Mouse (Mus musculus) erythroid progenitor cell, adult 5-6 weeks (primary cell): ENCODE results near the gene Trim17. TPM values are rescaled to one million over a fixed set of nuclear protein-coding genes. Genes with fewer than 3 reads are reported as not detected.

ENCODE experiments used
- total RNA-seq, 2 experiments: library from RNA; stranded (forward) in 1 of 2; stranded (reverse) in 1 of 2; fragments of 150-400 nt in 1 of 2; fragments of 186-747, 209-891 nt in 1 of 2; gene quantifications; 2 replicates each; pipeline versions ENCODE4 v1.2.3 to v1.2.4; 2015 to 2017; ENCODE audit warnings: low replicate concordance in 2 of 2

The Trim17 gene
- total RNA-seq, 2 experiments from 2014 or later = 0.84 to 1.2 TPM

Other genes starting within 250 kb of the Trim17 start
- not detected in 2 replicates for gene Olfr318, start 230.7 kb upstream of the Trim17 start, total RNA-seq (2015; ENCODE audit: low replicate concordance)
- not detected in 2 replicates for gene Olfr318, start 230.7 kb upstream of the Trim17 start, total RNA-seq (2017; ENCODE audit: low replicate concordance)
- gene Olfr317, start 215.5 kb upstream of the Trim17 start, total RNA-seq (2015; ENCODE audit: low replicate concordance) = not detected in 2 replicates
- gene Olfr317, start 215.5 kb upstream of the Trim17 start, total RNA-seq (2017; ENCODE audit: low replicate concordance) = not detected in 2 replicates
- not detected in 2 replicates for gene Olfr316, start 202.0 kb upstream of the Trim17 start, total RNA-seq (2015; ENCODE audit: low replicate concordance)
- gene Olfr316, start 202.0 kb upstream of the Trim17 start, total RNA-seq (2017; ENCODE audit: low replicate concordance) = not detected in 2 replicates
- gene Olfr315, start 181.5 kb upstream of the Trim17 start, total RNA-seq (2015; ENCODE audit: low replicate concordance) = not detected in 2 replicates
- not detected in 2 replicates for gene Olfr315, start 181.5 kb upstream of the Trim17 start, total RNA-seq (2017; ENCODE audit: low replicate concordance)
- gene Olfr314, start 171.7 kb upstream of the Trim17 start, total RNA-seq (2015; ENCODE audit: low replicate concordance) = not detected in 2 replicates
- not detected in 2 replicates for gene Olfr314, start 171.7 kb upstream of the Trim17 start, total RNA-seq (2017; ENCODE audit: low replicate concordance)
- gene Fam183b, start 152.7 kb upstream of the Trim17 start, total RNA-seq (2015; ENCODE audit: low replicate concordance) = not detected in 2 replicates
- gene Fam183b, start 152.7 kb upstream of the Trim17 start, total RNA-seq (2017; ENCODE audit: low replicate concordance) = not detected in 2 replicates
- not detected in 2 replicates for gene Olfr313, start 139.7 kb upstream of the Trim17 start, total RNA-seq (2015; ENCODE audit: low replicate concordance)
- gene Olfr313, start 139.7 kb upstream of the Trim17 start, total RNA-seq (2017; ENCODE audit: low replicate concordance) = not detected in 2 replicates
- gene Olfr312, start 125.4 kb upstream of the Trim17 start, total RNA-seq (2015; ENCODE audit: low replicate concordance) = not detected in 2 replicates
- gene Olfr312, start 125.4 kb upstream of the Trim17 start, total RNA-seq (2017; ENCODE audit: low replicate concordance) = not detected in 2 replicates
- gene Olfr311, start 115.4 kb upstream of the Trim17 start, total RNA-seq (2015; ENCODE audit: low replicate concordance) = not detected in 2 replicates
- gene Olfr311, start 115.4 kb upstream of the Trim17 start, total RNA-seq (2017; ENCODE audit: low replicate concordance) = not detected in 2 replicates
- gene Gm12258, start 107.5 kb upstream of the Trim17 start, total RNA-seq (2015; ENCODE audit: low replicate concordance) = 11.5 and 13.4 TPM in 2 replicates
- 11.0 and 32.9 TPM in 2 replicates for gene Gm12258, start 107.5 kb upstream of the Trim17 start, total RNA-seq (2017; ENCODE audit: low replicate concordance)
- gene 2810021J22Rik, start 87.5 kb upstream of the Trim17 start, total RNA-seq (2015; ENCODE audit: low replicate concordance) = 4.3 and 11.3 TPM in 2 replicates
- gene 2810021J22Rik, start 87.5 kb upstream of the Trim17 start, total RNA-seq (2017; ENCODE audit: low replicate concordance) = 2.7 and 3.9 TPM in 2 replicates
- 79.2 and 83.3 TPM in 2 replicates for gene Zfp39, start 50.5 kb upstream of the Trim17 start, total RNA-seq (2015; ENCODE audit: low replicate concordance)
- gene Zfp39, start 50.5 kb upstream of the Trim17 start, total RNA-seq (2017; ENCODE audit: low replicate concordance) = 44.4 and 49.4 TPM in 2 replicates
- 407 and 422 TPM in 2 replicates for gene Btnl10, start 36.8 kb upstream of the Trim17 start, total RNA-seq (2015; ENCODE audit: low replicate concordance)
- gene Btnl10, start 36.8 kb upstream of the Trim17 start, total RNA-seq (2017; ENCODE audit: low replicate concordance) = 484 and 553 TPM in 2 replicates
- gene Rnf187, start 15.8 kb upstream of the Trim17 start, total RNA-seq (2015; ENCODE audit: low replicate concordance) = 104 and 109 TPM in 2 replicates
- gene Rnf187, start 15.8 kb upstream of the Trim17 start, total RNA-seq (2017; ENCODE audit: low replicate concordance) = 104 and 117 TPM in 2 replicates
- 265 and 290 TPM in 2 replicates for gene Hist3h2ba, start 5.8 kb upstream of the Trim17 start, total RNA-seq (2015; ENCODE audit: low replicate concordance)
- gene Hist3h2ba, start 5.8 kb upstream of the Trim17 start, total RNA-seq (2017; ENCODE audit: low replicate concordance) = 136 and 409 TPM in 2 replicates
- gene Hist3h2a, start within 50 bp of the Trim17 start, total RNA-seq (2015; ENCODE audit: low replicate concordance) = 186 and 192 TPM in 2 replicates
- 1,299 and 1,489 TPM in 2 replicates for gene Hist3h2a, start within 50 bp of the Trim17 start, total RNA-seq (2017; ENCODE audit: low replicate concordance)
- gene Trim11, start 23.4 kb downstream of the Trim17 start, total RNA-seq (2015; ENCODE audit: low replicate concordance) = 10.1 and 18.0 TPM in 2 replicates
- gene Trim11, start 23.4 kb downstream of the Trim17 start, total RNA-seq (2017; ENCODE audit: low replicate concordance) = 11.3 and 15.2 TPM in 2 replicates
- gene Obscn, start 181.7 kb downstream of the Trim17 start, total RNA-seq (2015; ENCODE audit: low replicate concordance) = under 0.01 and 0.42 TPM in 2 replicates
- 0.90 and 2.3 TPM in 2 replicates for gene Obscn, start 181.7 kb downstream of the Trim17 start, total RNA-seq (2017; ENCODE audit: low replicate concordance)
- gene Iba57, start 209.1 kb downstream of the Trim17 start, total RNA-seq (2015; ENCODE audit: low replicate concordance) = 17.2 and 33.9 TPM in 2 replicates
- 35.6 and 54.2 TPM in 2 replicates for gene Iba57, start 209.1 kb downstream of the Trim17 start, total RNA-seq (2017; ENCODE audit: low replicate concordance)
- gene Gjc2, start 228.5 kb downstream of the Trim17 start, total RNA-seq (2015; ENCODE audit: low replicate concordance) = not detected in 2 replicates
- not detected in 2 replicates for gene Gjc2, start 228.5 kb downstream of the Trim17 start, total RNA-seq (2017; ENCODE audit: low replicate concordance)
- 20.5 and 24.3 TPM in 2 replicates for gene Guk1, start 237.5 kb downstream of the Trim17 start, total RNA-seq (2015; ENCODE audit: low replicate concordance)
- 14.2 and 30.1 TPM in 2 replicates for gene Guk1, start 237.5 kb downstream of the Trim17 start, total RNA-seq (2017; ENCODE audit: low replicate concordance)
- 3.4 and 8.6 TPM in 2 replicates for gene Mrpl55, start 247.8 kb downstream of the Trim17 start, total RNA-seq (2015; ENCODE audit: low replicate concordance)
- 18.7 and 49.0 TPM in 2 replicates for gene Mrpl55, start 247.8 kb downstream of the Trim17 start, total RNA-seq (2017; ENCODE audit: low replicate concordance)